ENCODE assay signal across 9 mouse cellular contexts in the genomic region with DNA sequence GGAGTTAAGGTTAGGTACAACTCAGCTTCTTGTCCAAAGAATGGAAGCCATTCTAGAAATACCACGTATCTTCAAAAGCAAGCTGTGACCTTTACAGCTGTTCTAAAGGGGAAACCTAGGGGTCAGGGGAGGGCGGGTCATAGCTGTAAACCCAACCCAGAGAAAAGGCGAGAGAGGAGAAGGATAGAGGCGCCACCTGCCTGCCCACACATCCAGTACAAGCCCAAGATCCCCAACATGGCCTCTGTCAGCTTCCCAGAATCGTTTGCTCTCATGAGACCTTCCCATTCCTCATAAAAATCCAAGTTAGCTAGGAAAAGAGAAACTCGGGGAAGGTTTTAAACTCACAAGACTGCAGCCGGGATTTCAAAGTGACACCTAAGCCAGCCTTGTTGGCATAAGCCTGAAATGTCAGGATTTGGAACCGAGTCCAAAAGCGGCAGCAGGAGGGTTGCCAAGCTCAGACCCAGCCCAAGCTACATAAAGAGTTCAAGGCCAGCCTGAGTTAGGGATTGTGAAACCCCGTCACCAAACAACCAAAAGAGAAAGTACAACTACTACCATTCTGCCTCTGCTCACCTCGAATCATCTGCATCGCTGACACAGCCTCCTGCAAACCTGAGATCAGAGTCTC.
DNase-seq lines count a peak whose midpoint lies in the region; ATAC-seq and TF ChIP-seq lines count a peak whose summit lies in the region.
"Had no signal": no experiment of that assay in that cellular context is flagged by ENCODE, and none has a peak within 500 bp of the region (broad histone marks: within the 10 kb centered on the region; RNA-seq: fewer than 3 reads in every experiment).

No protein-coding gene starts in this region.

- peak; percentile 8; the same call in 1 of the 2 replicates for TF ChIP-seq CTCF in kidney, postnatal 0 days (IDR thresholded peaks at IDR 0.05; ENCODE audit: low read depth)

- 0 out of 2 replicates have a peak, but pooled peaks cover 3% of the 10 kb centered on the region for H3K4me1 ChIP-seq in kidney, postnatal 0 days (replicated peaks; ENCODE audit: insufficient read depth, low read length)
- peaks cover 26% of the 10 kb centered on the region; the same call in 1 of the 2 replicates for H3K4me1 ChIP-seq in midbrain, embryonic 14.5 days (ENCODE audit: control insufficient read depth, insufficient read depth, low read length)

- H3K36me3 ChIP-seq in kidney, postnatal 0 days (ENCODE audit: insufficient read depth, low read length) = no peaks in the 10 kb centered on the region
- H3K36me3 ChIP-seq in midbrain, embryonic 14.5 days (ENCODE audit: control insufficient read depth, insufficient read depth, low read length) = no peaks in the 10 kb centered on the region

- H3K9ac ChIP-seq in kidney, postnatal 0 days (ENCODE audit: low read depth, low read length) = no peak overlapping the region
- H3K9ac ChIP-seq in midbrain, embryonic 14.5 days (replicated peaks; ENCODE audit: low read length) = no peak overlapping the region; the same call in 1 of the 2 replicates

- WGBS in kidney, postnatal 0 days = 72% methylated on average over 12 of the region's 12 CpGs
- 74% methylated on average over 12 of the region's 12 CpGs for WGBS in midbrain, embryonic 14.5 days

- H3K4me3 ChIP-seq in kidney, postnatal 0 days (replicated peaks; ENCODE audit: low read depth, low read length) = no peak overlapping the region
- no peak overlapping the region for H3K4me3 ChIP-seq in midbrain, embryonic 14.5 days (replicated peaks; ENCODE audit: low read depth, low read length)

- no peak for ATAC-seq in kidney, postnatal 0 days (replicated peaks; ENCODE audit: low FRiP score, low read depth)
- ATAC-seq in erythroid progenitor cell, adult 5-6 weeks (replicated peaks; ENCODE audit: low FRiP score, poor library complexity, severe bottlenecking) = peak; percentile 75
- ATAC-seq in midbrain, embryonic 14.5 days (ENCODE audit: low FRiP score, low TSS enrichment) = no peak

- H3K27ac ChIP-seq in kidney, postnatal 0 days = no peak overlapping the region
- H3K27ac ChIP-seq in midbrain, embryonic 14.5 days (replicated peaks; ENCODE audit: low read depth, low read length) = peak overlapping the region; percentile 62
- H3K27ac ChIP-seq: macrophage had no signal

- no peak overlapping the region for H3K4me2 ChIP-seq in kidney, postnatal 0 days (ENCODE audit: low read length)
- H3K4me2 ChIP-seq in midbrain, embryonic 14.5 days (ENCODE audit: low read length) = no peak overlapping the region

- no peaks in the 10 kb centered on the region for H3K27me3 ChIP-seq in kidney, postnatal 0 days (ENCODE audit: insufficient read depth, low read length)
- H3K27me3 ChIP-seq in midbrain, embryonic 14.5 days (ENCODE audit: control insufficient read depth, insufficient read depth, low read length) = no peaks in the 10 kb centered on the region

- no peaks in the 10 kb centered on the region for H3K9me3 ChIP-seq in kidney, postnatal 0 days (replicated peaks; ENCODE audit: low read length)
- no peaks in the 10 kb centered on the region for H3K9me3 ChIP-seq in midbrain, embryonic 14.5 days (ENCODE audit: control insufficient read depth, low read length)

- no peak for DNase-seq in kidney, postnatal 0 days (ENCODE audit: low spot score)
- DNase-seq in kidney, adult 18-20 months = no peak
- DNase-seq in adrenal gland, postnatal 25 days = peak; percentile 66
- DNase-seq in midbrain, embryonic 14.5 days = no peak
- DNase-seq in left cerebral cortex, adult 8-10 months (ENCODE audit: low spot score in 2 of 2) = no peak
- no peak for DNase-seq in left cerebral cortex, adult 9 months (ENCODE audit: low spot score in 2 of 2)
- DNase-seq in kidney, adult 11 months = no peak
